Mouse (Mus musculus): ENCODE measurements around the gene Golph3.

The Golph3 gene

DNA sequence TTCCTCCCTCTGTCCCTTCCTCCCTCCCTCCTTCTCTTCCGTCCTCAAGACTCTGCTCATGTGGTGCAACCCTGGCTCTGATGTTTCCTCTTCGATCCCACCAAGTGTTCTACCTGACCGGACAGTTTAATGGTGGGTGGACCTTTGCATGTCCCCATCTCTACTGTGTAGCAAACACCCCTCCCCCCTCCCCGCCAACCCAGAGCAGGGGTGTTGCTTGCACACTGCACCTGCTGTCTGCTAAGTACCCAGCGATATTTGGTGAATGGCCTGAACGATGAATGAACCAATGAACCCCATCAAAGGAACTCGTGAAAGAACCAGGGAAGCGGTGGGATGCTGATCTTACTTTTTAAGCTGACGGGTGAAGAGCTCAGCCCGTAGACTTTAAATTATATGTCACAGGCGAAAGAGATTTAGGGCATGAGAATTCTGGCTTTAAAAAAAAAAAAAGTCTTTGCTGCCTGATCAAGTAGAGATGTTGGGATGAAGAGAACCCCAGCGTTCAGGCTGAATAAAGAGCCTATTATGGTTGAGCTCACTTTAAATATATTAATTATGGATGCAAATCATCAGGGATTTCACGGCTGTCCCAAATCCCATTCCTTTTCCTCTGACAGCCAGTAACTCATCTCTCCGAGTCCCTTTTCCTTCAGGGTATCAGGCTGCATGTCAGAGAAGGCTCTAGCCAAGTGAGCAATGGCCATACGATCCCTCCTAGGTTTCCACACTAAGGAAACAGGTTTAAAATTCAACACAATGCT is 67.7 kb downstream of the Golph3 start:
- 83% methylated on average over 15 of the region's 15 CpGs for WGBS

GRCm38 (mm10) chr15:12394758-12395157 is 73.5 kb downstream of the Golph3 start:
- WGBS, result 79% methylated on average over 10 of the region's 10 CpGs

DNA sequence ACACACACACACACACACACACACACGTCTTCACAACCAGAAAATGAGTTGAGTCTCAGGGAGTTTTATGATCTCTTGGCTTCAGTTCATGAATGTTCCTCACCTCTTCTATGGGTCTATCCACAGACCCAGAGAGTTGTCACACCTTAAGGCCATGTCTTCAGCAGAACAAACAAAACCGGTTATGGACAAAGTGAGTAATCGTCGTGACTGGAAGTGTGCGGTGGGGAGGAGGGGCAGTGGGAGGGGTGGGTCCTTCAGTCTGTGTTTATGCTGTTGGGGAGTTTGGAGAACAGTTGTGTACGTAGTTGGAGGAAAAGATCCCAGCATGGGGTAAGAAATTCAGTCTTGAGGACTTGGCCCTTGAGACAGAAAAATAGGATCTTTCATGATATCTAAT is 75.8 kb downstream of the Golph3 start:
- 78% methylated on average over 6 of the region's 6 CpGs for WGBS
